Comparison of ENCODE assay signal across 16 mouse cellular contexts in the genomic region with DNA sequence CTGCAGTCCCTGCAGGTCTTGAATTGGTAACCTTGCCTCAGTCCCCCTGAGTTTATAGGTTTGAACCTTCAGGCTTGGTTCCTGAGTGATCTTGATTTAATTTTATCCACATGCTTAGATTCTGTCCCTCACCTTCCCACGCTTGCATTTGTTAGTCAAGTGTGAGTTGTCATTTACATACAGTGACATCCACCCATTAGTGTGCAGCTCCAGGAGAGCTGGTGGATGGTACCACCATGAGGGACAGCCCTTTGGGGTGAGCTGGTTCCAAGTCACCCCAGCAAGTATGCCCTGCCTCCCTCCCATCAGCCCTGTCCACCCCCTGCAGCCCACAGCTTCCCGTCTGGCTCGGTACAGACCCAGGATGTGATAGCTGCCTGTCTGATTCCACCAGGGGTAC.
"Had no signal": no experiment of that assay in that cellular context is flagged by ENCODE, and none has a peak within 500 bp of the region (broad histone marks: within the 10 kb centered on the region; RNA-seq: fewer than 3 reads in every experiment).

No protein-coding gene starts in this region.

- H3K27ac ChIP-seq: limb, embryonic 12.5 days; liver, embryonic 13.5 days; lung, embryonic 15.5 days; midbrain, embryonic 10.5 days had no signal

- ATAC-seq: intestine, postnatal 0 days; liver, postnatal 0 days had no signal

- H3K4me3 ChIP-seq: limb, embryonic 12.5 days; liver, embryonic 13.5 days; lung, embryonic 15.5 days; midbrain, embryonic 10.5 days; neural tube, embryonic 13.5 days had no signal

- DNase-seq: kidney, adult 8-10 months; kidney, postnatal 25 days; liver; liver, embryonic 13.5 days; liver, postnatal 0 days; lung, postnatal 14 days; midbrain, embryonic 14.5 days; retina, postnatal 1 day; spleen, adult 18-20 months; thymus, adult 2 months; thymus, postnatal 25 days had no signal
